Mouse (Mus musculus): ENCODE measurements around the gene Cd80.
"Not testable (repeated sequence)": the region's sequence is repeated elsewhere in the genome, so short reads cannot be mapped to it uniquely, and the experiment has no call there.

The Cd80 gene

DNA sequence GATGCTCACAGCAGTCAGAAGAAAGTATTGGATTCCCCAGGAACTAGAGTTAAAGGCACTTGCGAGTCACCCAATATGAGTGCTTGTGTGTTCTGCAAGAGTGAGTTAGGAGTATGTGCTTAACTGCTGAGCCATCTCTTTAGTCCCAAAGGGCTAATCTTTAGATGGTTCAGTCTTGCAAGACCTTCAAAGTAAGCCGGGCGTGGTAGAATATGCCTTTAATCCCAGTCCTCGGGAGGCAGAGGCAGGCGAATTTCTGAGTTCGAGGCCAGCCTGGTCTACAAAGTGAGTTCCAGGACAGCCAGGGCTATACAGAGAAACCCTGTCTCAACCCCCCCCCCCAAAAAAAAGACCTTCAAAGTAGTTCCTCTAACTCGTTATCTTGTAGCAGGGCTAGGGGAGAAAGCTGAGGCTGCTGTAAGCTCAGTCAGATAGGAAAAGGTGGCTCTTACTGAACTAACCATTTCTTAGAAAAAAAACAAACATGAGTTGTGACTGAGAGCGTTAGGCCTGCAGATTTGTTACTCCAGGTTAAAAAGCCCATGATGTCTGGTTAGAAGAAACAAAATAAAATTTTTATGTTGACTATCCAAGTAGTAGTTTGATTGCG, 19.4 kb downstream of the Cd80 start:
- no peak for DNase-seq

- DNase-seq: no peak
Observed at GRCm38 (mm10) chr16:38475681-38476311, 20.4 kb downstream of the Cd80 start.

GRCm38 (mm10) chr16:38476312-38477240, 21.2 kb downstream of the Cd80 start:
- DNase-seq: peak; percentile 21 to 56

- not testable (repeated sequence) for DNase-seq
Observed at GRCm38 (mm10) chr16:38477241-38477608, 21.9 kb downstream of the Cd80 start.

GRCm38 (mm10) chr16:38478296-38478695, 22.9 kb downstream of the Cd80 start:
- DNase-seq: no peak

GRCm38 (mm10) chr16:38481327-38481726, 26.0 kb downstream of the Cd80 start:
- DNase-seq: no peak

GRCm38 (mm10) chr16:38482780-38483562, 27.6 kb downstream of the Cd80 start:
- DNase-seq: peak; percentile 36 to 75

- peak; percentile 4 to 29 for DNase-seq
Observed at GRCm38 (mm10) chr16:38483582-38484309, 28.4 kb downstream of the Cd80 start.

GRCm38 (mm10) chr16:38492551-38492950, 37.2 kb downstream of the Cd80 start:
- no peak for DNase-seq

DNA sequence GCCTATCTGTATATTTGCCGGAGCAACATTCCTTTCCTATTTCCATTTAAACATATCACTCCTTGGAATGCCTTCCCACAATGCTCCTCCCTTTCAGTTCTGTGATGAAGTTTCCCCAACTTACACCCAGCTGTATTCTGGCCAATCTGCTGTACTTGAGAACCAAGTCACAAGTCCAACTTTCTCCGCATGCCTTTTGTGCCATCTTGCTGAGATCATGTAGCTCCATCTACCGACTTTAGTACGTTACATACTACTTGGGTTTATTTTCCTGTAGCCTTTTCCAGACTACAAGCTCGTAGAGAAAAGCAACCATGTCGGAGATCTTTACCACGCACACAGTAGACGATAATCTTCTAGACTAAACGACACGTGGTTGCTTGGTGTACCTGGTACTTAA, 38.5 kb downstream of the Cd80 start:
- DNase-seq: peak in 1 of 2 experiments; percentile 21

DNA sequence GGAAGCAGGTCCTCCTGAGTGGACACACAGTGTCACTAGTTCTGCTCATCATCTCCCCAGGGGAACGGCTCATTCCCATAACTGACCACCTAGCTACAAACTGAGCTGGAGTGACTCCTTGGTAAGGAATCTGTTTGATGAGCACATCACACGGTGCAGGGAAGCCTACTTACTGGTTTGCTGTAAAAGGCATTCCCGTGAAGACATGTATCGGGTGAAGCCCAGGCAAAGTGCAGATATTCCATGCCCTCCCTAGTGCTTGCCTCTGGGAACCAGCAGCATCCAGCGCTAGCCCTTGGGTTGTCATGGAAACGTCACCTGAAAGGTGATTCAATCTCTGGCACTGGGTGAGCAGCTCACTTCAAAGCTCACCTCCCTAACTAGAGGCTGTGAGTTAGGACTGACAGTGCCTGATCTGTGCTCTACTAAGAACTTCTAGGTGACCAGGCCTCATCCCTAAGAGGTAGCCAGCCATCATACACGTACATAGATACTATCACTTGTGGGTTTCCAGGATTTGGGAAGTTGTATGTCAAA, 41.3 kb downstream of the Cd80 start:
- no peak for DNase-seq

- no peak for DNase-seq
Observed at GRCm38 (mm10) chr16:38502469-38502868, 47.1 kb downstream of the Cd80 start.

GRCm38 (mm10) chr16:38503528-38503927, 48.2 kb downstream of the Cd80 start:
- DNase-seq: no peak

DNA sequence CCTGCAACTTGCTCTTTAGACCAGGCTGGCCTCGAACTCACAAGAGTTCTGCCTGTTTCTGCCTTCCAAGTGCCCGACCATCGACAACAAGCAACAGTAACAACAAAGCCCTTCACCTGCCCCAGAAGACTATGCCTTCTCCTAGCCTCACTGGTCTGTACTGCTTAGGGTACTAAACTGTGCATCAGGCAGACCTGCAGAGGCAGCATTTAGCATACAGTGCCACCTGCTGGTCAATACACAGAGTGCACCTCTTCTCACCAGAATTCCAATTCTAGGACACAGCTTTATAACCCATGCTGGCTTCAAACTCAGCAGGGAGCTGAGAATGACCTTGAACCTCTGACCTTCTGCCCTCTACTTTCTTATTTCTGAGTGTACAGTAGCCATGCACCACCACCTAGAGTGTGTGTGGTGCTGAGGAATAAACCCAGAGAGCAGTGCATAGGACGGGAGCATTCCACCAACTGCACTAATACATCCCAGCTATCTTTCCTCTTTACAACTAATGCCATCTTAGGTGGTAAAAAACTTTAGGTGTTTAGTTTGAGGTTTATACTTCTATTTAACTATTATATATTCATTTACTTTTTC, 50.8 kb downstream of the Cd80 start:
- DNase-seq: peak; percentile 55 to 72

- no peak for DNase-seq
Observed at GRCm38 (mm10) chr16:38510846-38511245, 55.5 kb downstream of the Cd80 start.

GRCm38 (mm10) chr16:38519140-38519539, 63.8 kb downstream of the Cd80 start:
- no peak for DNase-seq

DNA sequence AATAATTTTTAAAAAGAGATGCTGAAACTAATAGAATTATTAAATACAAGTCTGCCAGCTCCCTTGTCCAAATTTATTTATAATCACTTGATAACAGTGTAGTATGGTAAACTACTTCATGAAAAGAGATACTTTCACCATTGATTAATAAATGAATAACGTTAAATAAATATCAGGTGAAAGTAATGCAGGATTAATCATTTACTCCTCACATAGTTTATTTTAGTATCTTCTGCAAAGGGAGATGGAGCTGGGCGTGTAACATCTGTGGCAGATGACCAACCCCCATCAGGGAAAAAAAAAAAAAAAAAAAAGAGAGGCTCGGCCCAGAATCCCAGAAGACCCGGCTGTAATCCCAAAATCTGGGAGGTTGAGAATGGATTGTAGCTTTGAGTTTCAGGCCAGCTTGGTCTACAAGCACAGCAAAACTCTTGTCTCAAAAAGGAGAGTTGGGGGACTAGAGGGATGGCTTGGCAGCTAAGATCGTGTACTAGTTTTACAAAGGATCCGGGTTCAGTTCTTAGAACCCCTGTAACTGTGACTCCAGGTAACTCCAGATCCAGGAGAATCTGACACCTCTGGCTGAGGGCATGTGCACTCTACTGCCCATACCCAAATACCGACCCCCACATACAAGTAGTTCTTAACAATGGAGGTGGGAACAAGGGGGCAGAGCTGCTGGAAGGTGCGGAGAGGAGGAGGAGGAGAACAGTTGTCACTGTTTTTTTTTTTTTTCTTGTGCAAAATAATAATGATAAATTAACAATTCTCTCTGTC, 66.0 kb downstream of the Cd80 start:
- no peak for DNase-seq

- DNase-seq: peak; percentile 96 to 98
Observed at GRCm38 (mm10) chr16:38522129-38523084, 67.0 kb downstream of the Cd80 start, which contains the start of gene Timmdc1. Gene Timmdc1, minus strand, starts transcription at chr16:38522663.

GRCm38 (mm10) chr16:38526264-38526663, 70.9 kb downstream of the Cd80 start:
- DNase-seq: no peak
